Mouse (Mus musculus) bone marrow macrophage, adult 2 months (primary cell): ENCODE results near the gene Mob3c. TPM values are rescaled to one million over a fixed set of nuclear protein-coding genes. Genes with fewer than 3 reads are reported as not detected.

Source experiments
- H3K27ac ChIP-seq: 2 replicates; pipeline ENCODE4 v1.5.1; 2012; ENCODE audit warnings: low read depth, low read length; ENCODE audit not compliant: insufficient read depth
- H3K4me1 ChIP-seq: 2 replicates; pipeline ENCODE4 v1.6.1; 2012; ENCODE audit warnings: low read length; ENCODE audit not compliant: control insufficient read depth, insufficient read depth
- H3K4me3 ChIP-seq: 2 replicates; pipeline ENCODE4 v1.5.1; 2012; ENCODE audit warnings: mild to moderate bottlenecking, low read length, moderate library complexity; ENCODE audit not compliant: insufficient read depth
- CTCF ChIP-seq: IDR thresholded peaks from 2 replicates; pipeline ENCODE4 v1.5.1; 2012; ENCODE audit warnings: low read depth, mild to moderate bottlenecking, low read length, moderate library complexity
- POLR2A ChIP-seq: IDR thresholded peaks from 2 replicates; pipeline ENCODE4 v1.6.1; 2012; ENCODE audit warnings: mild to moderate bottlenecking, low read depth, low read length, borderline replicate concordance
- polyA plus RNA-seq: library from polyadenylated mRNA; stranded (reverse); fragments of >200 nt; gene quantifications from 2 replicates; pipeline ENCODE4 v1.2.4, GENCODE M21; 2012; ENCODE audit not compliant: missing spikeins, insufficient read depth, insufficient read length

The Mob3c gene
- polyA plus RNA-seq, 1 experiment: 25.3 TPM

DNA sequence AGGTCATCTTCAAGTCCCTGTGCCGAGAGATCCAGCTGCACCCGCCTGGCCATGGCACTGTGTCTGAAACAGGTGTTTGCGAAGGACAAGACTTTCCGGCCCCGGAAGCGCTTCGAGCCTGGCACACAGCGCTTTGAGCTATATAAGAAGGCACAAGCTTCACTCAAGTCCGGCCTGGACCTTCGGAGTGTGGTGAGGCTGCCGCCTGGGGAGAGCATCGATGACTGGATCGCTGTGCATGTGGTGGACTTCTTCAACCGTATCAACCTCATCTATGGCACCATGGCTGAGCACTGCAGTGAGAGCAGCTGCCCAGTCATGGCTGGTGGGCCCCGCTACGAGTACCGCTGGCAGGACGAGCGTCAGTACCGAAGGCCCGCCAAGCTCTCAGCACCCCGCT lies 3.3 kb downstream of the Mob3c start:
- TF ChIP-seq CTCF: no peak
- no peak for TF ChIP-seq POLR2A
- Histone ChIP-seq H3K4me3 (no peak overlapping the region), H3K4me1 (peaks cover 54% of the 10 kb centered on the region), H3K27ac (peak overlapping the region; percentile 65)

DNA sequence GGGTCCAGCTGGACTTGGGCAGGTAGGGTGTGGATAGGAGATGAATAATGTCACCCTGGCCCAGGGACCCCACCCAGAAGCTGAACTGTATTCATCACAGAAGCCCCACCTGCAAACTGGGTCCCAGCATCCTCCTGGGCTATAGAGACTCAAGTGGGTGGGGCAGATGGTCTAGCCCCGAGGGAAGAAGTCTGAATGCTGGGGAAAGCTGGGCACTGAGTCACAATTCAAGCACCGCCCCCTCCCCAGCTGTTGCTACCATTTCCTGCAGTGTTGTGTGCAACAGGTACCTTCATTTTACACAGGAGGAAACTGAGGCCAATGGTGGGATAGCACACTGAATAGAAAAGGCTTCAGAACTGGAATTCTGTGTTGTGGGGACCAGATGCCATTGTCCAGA lies 4.1 kb downstream of the Mob3c start:
- Histone ChIP-seq H3K4me3 (no peak overlapping the region), H3K4me1 (peaks cover 55% of the 10 kb centered on the region), H3K27ac (no peak overlapping the region)
- no peak for TF ChIP-seq CTCF
- no peak for TF ChIP-seq POLR2A

DNA sequence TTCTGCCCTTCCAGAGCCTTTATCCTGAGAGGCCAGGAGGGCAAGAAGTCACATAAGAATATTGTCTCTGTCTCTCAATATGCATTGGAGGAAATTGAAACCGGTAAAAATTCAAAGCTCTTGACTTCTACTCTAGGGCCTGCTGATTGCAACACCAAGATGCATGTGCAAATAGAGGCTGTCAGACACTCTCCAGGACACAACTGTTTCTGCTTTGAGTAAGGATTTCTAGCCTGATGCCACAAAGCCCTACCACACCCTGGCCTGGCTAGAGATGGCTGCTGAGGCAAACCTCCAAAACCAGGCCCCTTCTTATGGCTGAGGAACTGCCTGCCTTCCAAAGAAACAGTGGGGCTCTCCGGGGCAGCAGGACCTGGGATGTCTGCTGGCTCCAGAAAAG lies 7.7 kb downstream of the Mob3c start:
- H3K27ac ChIP-seq: peak overlapping the region; percentile 53
- H3K4me3 ChIP-seq: no peak overlapping the region
- TF ChIP-seq POLR2A (no peak), CTCF (no peak)
- H3K4me1 ChIP-seq: peaks cover 48% of the 10 kb centered on the region

DNA sequence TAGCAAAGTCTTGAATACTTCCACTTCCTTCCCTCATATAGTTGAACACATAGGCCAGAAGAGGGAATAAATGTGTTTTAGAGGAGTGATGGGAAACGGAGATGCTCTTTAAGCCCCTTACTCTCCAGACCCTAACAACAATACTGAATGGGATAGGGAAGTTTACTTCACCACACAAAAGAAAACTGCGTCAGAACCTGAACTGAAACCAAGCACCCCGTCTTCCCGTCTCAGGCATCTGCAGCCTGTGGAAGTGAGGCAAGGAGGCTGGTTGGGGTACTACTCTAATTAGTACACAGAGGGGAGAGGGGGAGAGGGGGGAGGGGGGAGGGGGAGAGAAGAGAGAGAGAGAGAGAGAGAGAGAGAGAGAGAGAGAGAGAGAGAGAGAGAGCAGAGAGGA lies 10.3 kb downstream of the Mob3c start:
- Histone ChIP-seq H3K4me3 (peak overlapping the region; percentile 60), H3K27ac (peak overlapping the region; percentile 81), H3K4me1 (peaks cover 45% of the 10 kb centered on the region)
- no peak for TF ChIP-seq CTCF
- no peak for TF ChIP-seq POLR2A

DNA sequence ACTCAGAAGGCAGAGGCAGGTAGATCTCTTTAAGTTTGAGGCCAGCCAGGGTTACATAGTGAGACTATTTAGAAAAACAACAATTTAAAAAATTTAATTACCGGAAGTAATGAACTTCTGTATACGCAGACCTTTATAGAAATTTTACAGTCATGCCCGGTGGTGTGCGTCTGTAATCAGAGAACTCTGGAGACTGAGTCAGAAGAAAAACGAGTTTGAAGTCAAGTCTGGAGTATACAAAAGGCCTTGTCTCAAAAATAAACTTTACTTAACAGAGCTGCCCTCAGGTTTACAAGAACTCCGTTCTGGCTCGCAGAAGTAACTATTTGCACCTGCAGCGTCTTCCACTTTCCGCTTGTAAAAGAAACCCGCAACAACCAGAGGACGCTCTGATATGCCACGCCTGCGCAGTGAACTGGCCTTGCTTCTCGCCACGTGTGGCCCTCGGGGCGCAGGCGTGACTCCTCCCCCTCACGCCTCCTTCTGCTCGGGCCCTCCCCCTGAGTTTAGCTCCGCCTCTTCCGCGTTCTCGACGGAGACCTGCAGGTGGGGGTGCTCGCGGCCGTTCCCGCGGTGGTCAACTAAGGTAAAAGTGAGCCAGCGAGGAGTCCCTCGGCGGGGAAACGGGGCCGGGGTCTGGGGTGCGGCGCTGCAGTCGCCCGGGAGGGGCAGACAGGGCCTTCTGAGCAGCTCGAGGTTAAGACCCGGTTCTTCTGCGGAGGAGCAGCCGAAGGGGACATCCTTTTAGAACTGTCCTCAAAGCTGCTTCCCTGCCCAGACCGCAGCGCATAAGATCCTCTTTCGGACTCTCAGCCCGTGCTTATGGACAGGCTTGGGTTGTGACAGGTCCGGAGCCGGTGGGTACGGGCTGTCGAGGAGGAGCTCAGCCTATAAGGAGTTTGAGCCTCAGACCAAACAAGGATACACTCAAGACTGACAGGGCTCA lies 11.1 kb downstream of the Mob3c start, which contains the start of gene Mknk1:
Gene Mknk1 (plus strand): TSS at position 503 of the 946 bp plus-strand sequence.
- Histone ChIP-seq H3K27ac (peak within 1 kb of the TSS; percentile 83), H3K4me3 (peak within 1 kb of the TSS; percentile 79), H3K4me1 (peaks cover 52% of the 10 kb centered on the region)
- no peak for TF ChIP-seq CTCF
- no peak for TF ChIP-seq POLR2A

DNA sequence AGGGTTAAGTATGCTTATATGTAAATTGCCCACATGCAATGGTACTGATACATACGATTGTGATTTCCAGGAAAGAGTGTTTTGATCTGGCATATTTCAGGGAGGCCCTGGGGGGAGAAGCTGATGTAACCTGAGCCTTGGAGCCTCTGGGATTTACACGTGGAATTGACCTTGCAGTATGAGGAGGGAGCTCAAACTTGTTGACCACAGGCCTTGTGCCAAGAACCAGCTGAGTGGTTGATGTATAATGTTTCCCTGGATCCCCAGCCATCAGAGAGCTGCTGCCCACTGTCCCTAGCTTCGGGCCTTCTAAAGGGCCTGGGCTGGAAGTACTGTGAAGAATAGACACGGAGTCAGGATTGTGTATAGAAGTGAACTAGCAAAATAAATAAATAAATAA lies 12.1 kb downstream of the Mob3c start:
- Histone ChIP-seq H3K4me1 (peaks cover 55% of the 10 kb centered on the region), H3K27ac (peak overlapping the region; percentile 83; the same call in 1 of the 2 replicates), H3K4me3 (peak overlapping the region; percentile 79)
- no peak for TF ChIP-seq POLR2A
- TF ChIP-seq CTCF: no peak

DNA sequence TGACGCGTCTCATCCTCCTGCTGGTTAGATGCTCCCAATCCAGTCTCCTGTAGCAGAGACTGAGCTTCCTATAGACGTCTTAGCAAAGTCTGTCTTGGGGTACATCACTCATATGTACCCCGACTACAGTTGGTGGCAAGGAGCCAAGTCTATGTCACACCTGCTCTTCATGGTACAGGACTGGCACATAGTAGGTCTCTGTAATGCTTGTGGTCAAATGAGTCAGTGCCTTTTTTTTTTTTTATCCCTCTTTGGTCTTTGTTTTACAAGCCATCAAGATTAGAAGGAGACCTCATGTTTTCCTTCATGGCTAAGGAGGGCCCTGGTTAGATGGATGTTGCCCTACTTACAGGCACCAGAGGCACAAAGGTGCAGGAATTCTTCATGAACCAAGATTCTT lies 12.9 kb downstream of the Mob3c start:
- Histone ChIP-seq H3K4me3 (0 out of 2 replicates have a peak overlapping the region, but pooled peaks have one; percentile 18), H3K4me1 (peaks cover 54% of the 10 kb centered on the region), H3K27ac (no peak overlapping the region)
- TF ChIP-seq CTCF (no peak), POLR2A (no peak)

DNA sequence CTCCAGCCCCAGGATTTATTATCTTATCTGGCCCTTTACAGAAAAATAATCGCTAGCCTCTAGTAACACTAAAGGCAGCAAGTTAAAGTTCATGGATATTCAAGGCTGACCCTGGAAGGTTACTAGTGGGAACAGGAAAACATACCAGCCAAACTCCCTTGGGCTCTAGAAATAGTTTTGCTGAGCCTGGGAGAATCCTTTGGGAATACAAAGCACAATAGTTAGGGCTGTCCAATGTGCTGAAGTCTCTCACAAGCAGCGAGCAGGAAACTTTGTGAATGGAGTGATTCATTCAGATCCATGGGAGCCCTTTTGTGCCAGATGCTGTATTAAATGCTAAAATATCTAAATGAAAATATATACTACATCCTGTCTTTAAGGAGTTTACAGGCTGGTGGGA lies 18.8 kb downstream of the Mob3c start:
- Histone ChIP-seq H3K4me1 (peaks cover 75% of the 10 kb centered on the region), H3K27ac (peak overlapping the region; percentile 71), H3K4me3 (no peak overlapping the region)
- TF ChIP-seq CTCF: no peak
- TF ChIP-seq POLR2A: no peak

DNA sequence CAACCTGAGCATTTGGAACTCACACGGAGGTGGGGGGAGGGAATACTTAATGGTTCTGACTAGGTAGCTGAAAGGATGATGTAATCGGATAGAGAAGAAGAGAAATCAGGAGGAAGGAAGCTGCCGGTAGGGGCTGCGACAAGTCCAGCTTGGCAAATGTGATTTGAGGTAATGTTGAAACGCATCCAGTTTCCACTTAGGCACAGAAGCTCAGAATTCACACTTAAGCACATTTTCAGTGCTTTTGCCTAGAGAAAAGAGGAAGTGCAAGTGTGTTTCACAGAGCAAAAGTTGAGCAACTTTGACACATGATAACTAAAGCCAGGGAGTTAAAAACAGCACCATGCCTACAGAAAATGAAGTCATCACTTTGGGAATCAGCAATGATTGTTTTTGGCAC lies 19.5 kb downstream of the Mob3c start:
- H3K4me3 ChIP-seq: peak overlapping the region; percentile 0; the same call in 1 of the 2 replicates
- TF ChIP-seq POLR2A: no peak
- no peak for TF ChIP-seq CTCF
- peaks cover 77% of the 10 kb centered on the region for H3K4me1 ChIP-seq
- peak overlapping the region; percentile 98 for H3K27ac ChIP-seq

DNA sequence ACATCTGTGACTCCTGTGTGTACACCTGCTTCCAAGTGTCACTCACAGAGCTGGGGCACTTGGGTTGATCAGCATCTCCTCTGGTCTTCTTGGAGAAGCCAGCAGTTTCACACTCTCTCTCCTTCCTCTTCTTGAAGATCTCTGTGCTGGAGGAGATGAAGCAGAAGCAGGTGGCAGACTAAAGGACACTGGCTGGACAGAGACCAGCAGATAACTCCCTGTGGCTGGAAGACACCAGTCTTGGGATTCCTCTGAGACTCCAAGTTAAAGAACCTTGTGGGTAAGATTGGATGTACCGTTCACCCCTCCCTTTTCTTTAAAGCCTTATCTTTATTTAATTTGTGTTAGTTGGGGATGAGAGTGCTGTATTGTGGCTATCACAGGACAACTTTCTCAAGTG lies 20.2 kb downstream of the Mob3c start:
- peak overlapping the region; percentile 31; the same call in 1 of the 2 replicates for H3K4me3 ChIP-seq
- TF ChIP-seq CTCF: no peak
- no peak for TF ChIP-seq POLR2A
- peaks cover 76% of the 10 kb centered on the region for H3K4me1 ChIP-seq
- H3K27ac ChIP-seq: peak overlapping the region; percentile 98
